Mouse (Mus musculus) hindbrain, embryonic 10.5 days (tissue): Measurements from ENCODE around the gene Nadsyn1. TPM values are rescaled to one million over a fixed set of nuclear protein-coding genes. Genes with fewer than 3 reads are reported as not detected.

Experiments
- polyA plus RNA-seq: library from polyadenylated mRNA; unstranded; fragments of >200 nt; fragmentation: Nextera tagmentation; extraction: Ambion mirVana; gene quantifications from 2 replicates; pipeline ENCODE4 v1.2.1, GENCODE M21; 2016

The Nadsyn1 gene
- polyA plus RNA-seq, 1 experiment from 2014 or later: 9.0 TPM

Other genes with a start within 250 kb of the Nadsyn1 start
- 75.5 and 77.0 TPM in 2 replicates for gene Cars, start 222.8 kb downstream of the Nadsyn1 start, polyA plus RNA-seq
- 0.18 and 0.31 TPM in 2 replicates for gene Tnfrsf26, start 194.1 kb downstream of the Nadsyn1 start, polyA plus RNA-seq
- gene Tnfrsf22, start 173.2 kb downstream of the Nadsyn1 start, polyA plus RNA-seq: 8.3 and 9.7 TPM in 2 replicates
- 0.30 and 0.50 TPM in 2 replicates for gene Tnfrsf23, start 137.0 kb downstream of the Nadsyn1 start, polyA plus RNA-seq
- 15.8 and 20.8 TPM in 2 replicates for gene Osbpl5, start 65.9 kb downstream of the Nadsyn1 start, polyA plus RNA-seq
- not detected in 2 replicates for gene Mrgprg, start 55.9 kb downstream of the Nadsyn1 start, polyA plus RNA-seq
- gene Mrgpre, start 38.3 kb downstream of the Nadsyn1 start, polyA plus RNA-seq: 2.2 and 2.7 TPM in 2 replicates
- gene Dhcr7, start 296 bp upstream of the Nadsyn1 start, polyA plus RNA-seq: 92.6 and 95.7 TPM in 2 replicates
- gene Gm498, start 44.0 kb upstream of the Nadsyn1 start, polyA plus RNA-seq: not detected in 2 replicates
- gene Shank2, start 179.1 kb upstream of the Nadsyn1 start, polyA plus RNA-seq: 0.95 and 1.6 TPM in 2 replicates